In genomic region chr14:32097691-32098090, GRCm38 (mm10) we compare ENCODE assay signal across 51 mouse cellular contexts. TPM values are rescaled to one million over a fixed set of nuclear protein-coding genes. Genes with fewer than 3 reads are reported as not detected.
"Had no signal": no experiment of that assay in that cellular context is flagged by ENCODE, and none has a peak within 500 bp of the region (broad histone marks: within the 10 kb centered on the region; RNA-seq: fewer than 3 reads in every experiment).

No protein-coding gene starts in this region.

- H3K27ac ChIP-seq: heart, embryonic 10.5 days; heart, embryonic 13.5 days; heart, embryonic 15.5 days; hindbrain, embryonic 10.5 days; hindbrain, embryonic 12.5 days; hindbrain, embryonic 13.5 days; hindbrain, embryonic 14.5 days; hindbrain, embryonic 15.5 days; hindbrain, postnatal 0 days; intestine, embryonic 15.5 days; kidney, postnatal 0 days; layer of hippocampus, adult 2 months; left cerebral cortex, adult 2 months had no signal

- H3K4me1 ChIP-seq: heart, embryonic 10.5 days; hindbrain, embryonic 10.5 days; hindbrain, embryonic 12.5 days; hindbrain, embryonic 13.5 days; hindbrain, embryonic 15.5 days; intestine, embryonic 15.5 days had no signal

- ATAC-seq: hindbrain, embryonic 16.5 days; hindbrain, postnatal 0 days; inflammation-experienced regulatory T-cells, adult 6 months; intestine, embryonic 15.5 days; intestine, embryonic 16.5 days; intestine, postnatal 0 days had no signal

- H3K9ac ChIP-seq: heart, embryonic 12.5 days; heart, embryonic 13.5 days; heart, embryonic 15.5 days; hindbrain, embryonic 12.5 days; hindbrain, embryonic 13.5 days; hindbrain, embryonic 14.5 days; hindbrain, embryonic 15.5 days; intestine, embryonic 15.5 days had no signal

- H3K4me3 ChIP-seq: heart, embryonic 10.5 days; heart, embryonic 12.5 days; heart, embryonic 13.5 days; heart, embryonic 15.5 days; hindbrain, embryonic 10.5 days; hindbrain, embryonic 12.5 days; hindbrain, embryonic 13.5 days; hindbrain, embryonic 15.5 days; intestine, embryonic 15.5 days; layer of hippocampus, adult 2 months; left cerebral cortex, adult 2 months had no signal

- H3K27me3 ChIP-seq: heart, embryonic 12.5 days; heart, embryonic 13.5 days; heart, embryonic 15.5 days; hindbrain, embryonic 12.5 days; hindbrain, embryonic 13.5 days; hindbrain, embryonic 15.5 days; intestine, embryonic 15.5 days had no signal

- DNase-seq: heart, postnatal 10 days; heart, postnatal 14 days; heart, postnatal 36 days; heart, postnatal 4 days; kidney, adult 11 months; kidney, adult 18-20 months; kidney, adult 2 months; kidney, adult 8-10 months; kidney, adult 9 months; kidney, postnatal 10 days; kidney, postnatal 14 days; kidney, postnatal 25 days; kidney, postnatal 36 days; kidney, postnatal 4 days; layer of hippocampus, adult 9-11 months; layer of hippocampus, postnatal 36 days had no signal

- H3K9me3 ChIP-seq: heart, embryonic 10.5 days; heart, embryonic 13.5 days; heart, embryonic 15.5 days; hindbrain, embryonic 10.5 days; hindbrain, embryonic 12.5 days; hindbrain, embryonic 13.5 days; hindbrain, embryonic 15.5 days; intestine, embryonic 15.5 days had no signal

- H3K4me2 ChIP-seq: heart, embryonic 11.5 days; heart, embryonic 12.5 days; heart, embryonic 13.5 days; heart, embryonic 15.5 days; hindbrain, embryonic 12.5 days; hindbrain, embryonic 13.5 days; hindbrain, embryonic 14.5 days; hindbrain, embryonic 15.5 days; intestine, embryonic 15.5 days had no signal

RNA-seq across cellular contexts. Expression of gene Msmb, which starts 44.1 kb away (rescaled TPM):
- total RNA-seq: heart, postnatal 10 days; heart, postnatal 14 days; heart, postnatal 25 days; heart, postnatal 36 days; heart, postnatal 4 days; hematopoietic stem cell, adult 5-6 weeks; hindbrain, postnatal 0 days; layer of hippocampus, adult 18-20 months; layer of hippocampus, adult 2 months; layer of hippocampus, adult 8-10 months; layer of hippocampus, postnatal 10 days; layer of hippocampus, postnatal 14 days; layer of hippocampus, postnatal 25 days; layer of hippocampus, postnatal 36 days; left cerebral cortex, adult 18-20 months; left cerebral cortex, adult 2 months; left cerebral cortex, adult 8-10 months had no signal
- polyA plus RNA-seq: heart, embryonic 10.5 days; heart, embryonic 11.5 days; heart, embryonic 12.5 days; heart, embryonic 13.5 days; heart, embryonic 14.5 days; heart, embryonic 15.5 days; heart, embryonic 16.5 days; heart, postnatal 0 days; hindbrain, embryonic 10.5 days; hindbrain, embryonic 11.5 days; hindbrain, embryonic 12.5 days; hindbrain, embryonic 13.5 days; hindbrain, embryonic 14.5 days; hindbrain, embryonic 15.5 days; hindbrain, embryonic 16.5 days; hindbrain, postnatal 0 days; inflammation-experienced regulatory T-cells, adult 6 months; intestine, embryonic 14.5 days; intestine, embryonic 15.5 days; intestine, embryonic 16.5 days; intestine, postnatal 0 days; kidney, adult 2 months; kidney, embryonic 14.5 days; kidney, postnatal 0 days; large intestine, adult 2 months had no signal
